Mouse (Mus musculus) gastrocnemius, adult 18-20 months (tissue): ENCODE results near the gene Ankrd31. TPM values are rescaled to one million over a fixed set of nuclear protein-coding genes. Genes with fewer than 3 reads are reported as not detected.
"Not testable (repeated sequence)": the region's sequence is repeated elsewhere in the genome, so short reads cannot be mapped to it uniquely, and the experiment has no call there.

Experiments used
- DNase-seq: peaks from one replicate; pipeline ENCODE4 v3.0.0; 2021; ENCODE audit warnings: low spot score
- long read RNA-seq, 2 experiments: library from polyadenylated mRNA; stranded (forward); transcript quantifications; one replicate each; pipeline ENCODE4 v2.0.0; 2021
- total RNA-seq, 2 experiments: library from RNA; stranded (reverse); gene quantifications; 2 replicates each; pipeline ENCODE4 v1.2.3; 2021

The Ankrd31 gene
- not detected for total RNA-seq
- long read RNA-seq, experiment 1 = 0 reads
- long read RNA-seq, experiment 2 = 0 reads

DNA sequence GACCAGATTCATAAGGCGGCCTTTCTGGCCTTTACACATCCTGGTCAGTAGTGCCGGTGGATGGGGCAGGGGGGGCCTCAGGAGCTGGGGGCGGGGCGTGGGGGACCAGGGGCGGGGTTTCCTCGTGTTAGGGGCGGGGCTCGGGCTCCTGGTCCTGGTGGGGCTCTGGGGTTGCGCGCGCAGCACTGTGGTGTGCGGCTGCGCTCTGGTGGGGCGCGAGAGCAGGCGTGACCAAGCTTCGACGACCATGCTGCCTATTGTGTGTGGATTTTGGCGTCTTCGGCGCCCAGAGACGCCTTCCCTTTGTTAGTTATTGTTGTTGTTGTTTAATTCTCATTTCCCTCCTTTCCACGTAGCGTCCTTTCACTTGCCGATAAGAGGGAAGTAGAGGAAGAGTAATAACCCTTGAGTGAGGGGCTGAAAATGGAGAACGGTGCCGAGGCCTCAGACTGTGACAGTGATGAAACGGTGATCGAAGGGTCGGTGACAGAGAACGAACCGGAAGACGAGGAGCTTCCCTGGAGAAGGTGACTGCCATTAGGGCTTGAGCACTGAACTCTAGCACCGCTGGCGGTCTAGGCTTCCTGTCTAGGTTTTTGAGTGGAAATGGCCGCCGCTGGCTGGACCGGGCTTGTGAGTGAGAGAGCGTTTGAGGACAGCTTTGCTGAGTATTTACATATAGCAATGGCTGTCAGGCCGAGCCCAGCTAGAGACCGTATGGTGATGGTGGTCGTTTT lies at the start of gene Ankrd31:
Gene Ankrd31, plus strand, starts transcription at position 164 of the 737 bp plus-strand sequence.
- DNase-seq = no peak

DNA sequence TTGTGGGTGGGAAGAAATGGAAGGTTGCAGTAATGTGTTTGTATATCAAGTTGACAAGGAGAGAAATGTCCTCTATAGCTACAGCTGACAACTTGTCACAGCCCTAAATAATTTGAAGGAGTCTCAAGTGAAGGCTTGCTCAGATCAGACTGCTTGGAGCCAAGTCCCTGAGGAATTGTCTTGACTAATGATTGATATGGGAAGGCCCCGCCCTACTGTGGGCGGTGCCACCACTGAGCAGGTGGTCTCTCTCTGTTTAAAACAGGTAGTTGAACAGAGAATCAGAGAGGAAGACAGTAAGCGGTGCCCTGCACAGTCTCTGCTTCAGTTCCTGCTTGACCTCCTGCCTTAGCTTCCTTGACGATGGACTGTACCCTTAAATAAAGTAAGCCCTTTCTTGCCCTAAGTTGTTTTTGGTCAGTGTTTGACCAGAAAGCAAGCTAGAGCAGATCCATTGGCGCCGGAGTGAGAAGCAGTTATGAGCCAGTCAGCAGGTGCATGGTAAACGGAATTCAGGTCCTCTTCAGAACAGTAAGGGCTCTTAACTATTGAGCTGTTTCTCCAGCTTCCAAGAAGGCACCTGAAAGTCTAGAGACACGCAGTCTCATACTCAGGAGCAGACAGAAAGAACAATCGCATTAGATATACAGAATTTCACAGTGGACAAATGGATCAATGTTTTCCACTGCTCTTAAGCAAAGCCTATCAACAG lies 45.3 kb upstream of the Ankrd31 start:
- DNase-seq = no peak

DNA sequence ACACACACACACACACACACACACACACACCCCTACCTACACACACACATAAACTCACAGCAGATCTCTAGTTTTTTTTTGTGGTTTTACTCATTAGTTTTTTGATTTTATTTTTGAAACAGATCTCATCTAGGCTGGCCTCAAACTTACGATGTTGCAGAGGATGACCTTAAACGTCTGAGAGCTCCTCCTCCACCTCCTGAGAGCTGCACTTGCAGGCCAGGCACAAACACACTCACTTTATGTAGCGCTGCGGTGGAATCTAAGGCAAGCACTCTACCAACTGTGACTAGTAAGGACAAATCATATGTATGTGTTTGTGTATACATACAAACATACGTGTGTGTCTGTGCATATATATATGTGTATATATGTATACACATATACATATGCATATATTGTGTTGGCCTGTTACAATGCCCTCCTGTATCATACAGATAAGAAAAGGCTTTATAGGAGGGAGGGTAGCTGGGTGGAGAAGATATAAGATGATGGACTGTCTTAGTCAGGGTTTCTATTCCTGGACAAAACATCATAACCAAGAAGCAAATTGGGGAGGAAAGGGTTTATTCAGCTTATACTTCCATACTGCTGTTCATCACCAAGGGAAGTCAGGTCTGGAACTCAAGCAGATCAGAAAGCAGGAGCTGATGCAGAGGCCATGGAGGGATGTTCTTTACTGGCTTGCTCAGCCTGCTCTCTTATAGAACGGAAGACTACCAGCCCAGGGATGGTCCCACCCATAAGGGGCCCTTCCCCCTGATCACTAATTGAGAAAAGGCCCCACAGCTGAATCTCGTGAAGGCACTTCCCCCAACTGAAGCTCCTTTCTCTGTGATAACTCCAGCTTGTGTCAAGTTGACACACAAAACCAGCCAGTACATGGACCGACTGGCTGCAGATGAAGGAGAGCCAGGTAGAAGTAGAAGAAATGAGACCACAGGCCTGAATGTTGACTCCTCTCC lies 38.5 kb upstream of the Ankrd31 start:
- DNase-seq = no peak

DNA sequence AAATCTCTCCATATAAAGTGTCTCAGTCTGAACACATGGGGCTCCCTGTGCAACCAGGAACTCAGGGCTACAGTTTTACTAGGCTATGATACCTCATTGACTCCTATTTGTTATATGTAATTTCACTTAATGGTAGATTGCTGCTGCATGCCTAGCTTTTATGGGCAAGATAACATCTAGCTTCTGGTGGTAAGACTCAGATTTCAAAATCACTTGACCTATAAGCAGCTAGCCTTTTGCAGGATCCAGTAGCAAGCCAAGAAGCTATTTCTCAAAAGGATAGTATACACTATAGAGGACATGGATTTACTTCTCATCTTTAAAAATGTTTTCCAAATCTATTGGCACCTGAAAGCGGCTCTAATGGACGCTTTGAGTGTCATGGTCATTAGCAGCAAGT lies 31.8 kb upstream of the Ankrd31 start:
- no peak for DNase-seq

DNA sequence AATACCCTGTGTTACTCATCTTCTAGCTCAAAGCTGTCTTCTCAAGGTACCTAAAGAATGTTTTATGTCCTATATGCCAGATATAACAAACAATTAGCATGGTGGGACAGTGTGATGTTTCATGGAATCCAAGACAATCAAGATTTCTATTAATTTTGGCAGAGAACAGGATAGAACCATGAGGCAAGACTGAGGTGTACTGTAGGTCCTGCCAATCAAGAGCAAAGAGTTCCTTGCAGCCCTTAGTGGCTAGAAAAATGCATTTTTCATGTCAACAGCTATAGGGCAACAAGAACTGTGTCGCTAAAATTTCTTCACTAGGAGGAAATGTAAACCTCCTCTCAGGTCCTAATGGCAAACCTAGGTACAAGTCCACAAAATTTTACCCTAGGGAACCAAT lies 30.3 kb upstream of the Ankrd31 start:
- DNase-seq = no peak

DNA sequence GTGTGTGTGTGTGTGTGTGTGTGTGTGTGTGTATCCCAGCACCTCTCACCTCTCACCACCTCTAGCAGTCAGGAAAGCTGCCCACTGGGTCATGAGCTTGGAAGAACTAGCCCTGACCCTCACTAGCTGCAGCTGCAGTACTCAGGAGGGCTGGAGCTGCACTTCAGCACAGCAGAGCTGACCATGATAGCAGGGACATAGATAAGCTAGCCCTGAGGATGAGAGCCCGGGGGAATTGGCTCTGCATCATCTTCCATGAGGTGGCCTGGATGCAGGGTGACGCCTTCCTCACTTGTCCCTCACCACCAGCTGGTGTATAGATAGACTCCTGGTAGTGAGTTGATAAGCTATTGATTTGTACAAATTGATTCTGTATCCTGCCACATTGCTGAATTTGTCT lies 28.1 kb upstream of the Ankrd31 start:
- DNase-seq = no peak

DNA sequence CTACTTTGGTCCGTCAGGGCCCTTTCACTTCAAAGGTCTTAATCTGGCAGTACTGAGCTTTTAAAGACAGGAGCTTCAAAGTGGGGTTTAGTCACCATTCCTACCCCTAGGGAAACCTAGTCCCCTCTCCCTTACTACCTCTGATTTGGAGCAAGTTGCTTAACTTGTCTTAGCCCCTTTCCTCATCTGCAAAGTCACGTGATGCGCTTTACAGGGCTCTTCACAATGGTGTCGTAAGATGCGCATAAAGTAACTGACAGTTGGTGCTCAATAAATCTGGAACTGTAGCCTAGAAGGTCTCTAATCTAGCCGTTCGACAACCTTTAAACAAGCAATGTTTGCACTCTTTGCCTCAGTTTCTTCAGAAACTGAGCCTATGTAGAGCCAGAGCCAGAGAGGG lies 19.8 kb upstream of the Ankrd31 start:
- no peak for DNase-seq

DNA sequence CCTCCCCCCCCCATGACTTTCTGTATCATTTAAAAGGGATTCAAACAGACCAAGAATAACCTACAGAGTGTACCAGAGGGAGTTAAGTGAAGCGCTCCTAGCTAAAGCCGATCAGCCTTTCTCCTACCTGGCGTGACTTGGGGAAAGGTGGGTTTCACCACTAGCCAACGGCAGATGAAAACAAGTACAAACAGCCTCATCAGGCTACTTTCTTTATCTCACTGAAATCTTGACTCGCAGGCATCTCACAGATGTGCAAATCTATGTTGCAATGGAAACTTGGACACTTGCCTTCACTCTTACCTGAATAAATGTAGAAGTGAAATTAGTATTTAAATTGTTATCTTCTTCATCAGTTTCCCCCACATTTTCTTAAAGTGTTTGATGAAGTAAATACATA lies 18.9 kb upstream of the Ankrd31 start:
- no peak for DNase-seq

DNA sequence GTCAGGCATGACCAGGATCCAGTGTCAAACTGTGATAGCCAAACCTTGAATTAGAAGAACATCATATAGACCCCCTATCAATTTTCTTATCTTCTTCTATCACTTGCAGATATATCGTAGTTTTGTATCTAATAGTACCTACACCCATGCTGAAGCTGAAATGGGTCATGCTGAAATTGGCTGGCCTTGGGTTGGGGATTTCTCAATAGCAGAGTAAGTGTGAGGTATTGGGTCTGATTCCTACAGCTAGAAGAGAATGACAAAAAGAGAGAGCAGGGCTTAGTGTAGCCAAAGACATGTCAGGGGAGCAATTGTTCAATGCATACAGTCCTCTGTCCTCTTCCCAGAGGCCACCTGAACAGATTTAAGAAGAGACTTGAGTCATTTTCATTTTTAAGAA lies 18.0 kb upstream of the Ankrd31 start:
- DNase-seq = no peak

DNA sequence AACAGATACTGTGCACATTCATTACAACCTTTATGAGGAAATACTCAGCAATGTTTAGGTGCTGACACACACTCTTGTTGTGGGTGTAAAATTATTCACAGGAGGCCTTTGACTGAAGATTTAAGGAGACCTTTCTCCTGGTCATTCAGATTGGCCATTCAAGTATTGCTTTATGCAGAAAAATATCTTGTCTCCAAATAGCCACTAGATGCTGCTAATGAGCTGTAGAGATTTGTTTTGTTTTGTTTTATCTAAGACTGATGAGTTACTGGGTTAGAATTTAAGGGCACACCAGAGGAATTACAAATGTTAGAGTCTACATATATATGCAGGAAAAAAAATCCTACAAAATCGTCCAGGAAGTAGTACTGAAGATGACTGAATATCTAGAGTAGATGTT lies 12.9 kb upstream of the Ankrd31 start:
- no peak for DNase-seq

DNA sequence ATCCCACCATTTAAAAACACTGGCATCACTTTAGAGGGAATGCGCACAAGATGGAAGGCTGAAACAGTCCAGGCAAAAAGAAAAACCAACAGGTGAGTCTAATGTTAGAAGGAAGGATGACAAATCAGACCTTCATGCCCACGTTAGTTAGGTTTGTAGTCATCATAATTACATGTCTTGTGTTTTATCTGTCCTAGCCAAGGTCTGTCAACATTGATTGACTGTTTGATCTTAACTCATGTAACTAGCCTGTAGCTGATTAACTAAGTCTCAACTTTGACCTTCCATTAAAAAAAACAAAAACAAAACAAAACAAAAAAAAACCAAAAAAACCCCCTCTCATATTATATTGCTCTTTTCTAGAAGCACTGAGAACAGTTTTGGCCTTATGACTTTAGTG lies 7.9 kb upstream of the Ankrd31 start:
- no peak for DNase-seq

DNA sequence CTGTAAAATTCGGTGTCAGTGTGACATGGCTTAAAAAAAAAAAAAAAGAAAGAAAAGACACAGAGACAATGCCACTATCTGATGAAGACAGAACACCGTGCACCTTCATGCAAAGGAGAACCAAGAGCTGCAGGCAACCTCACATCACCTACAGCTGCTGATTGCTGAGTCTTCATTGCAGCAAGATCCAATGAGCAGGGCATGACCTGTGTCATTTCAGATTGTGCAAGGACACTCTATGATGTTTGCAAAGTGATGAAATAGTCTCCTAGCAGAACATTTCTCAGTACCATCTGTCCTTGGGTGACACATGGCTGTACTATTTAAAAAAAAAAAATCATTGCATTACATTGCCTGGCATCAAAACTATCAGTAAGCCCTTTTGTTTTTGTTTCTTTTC lies 5.2 kb upstream of the Ankrd31 start:
- DNase-seq = no peak

DNA sequence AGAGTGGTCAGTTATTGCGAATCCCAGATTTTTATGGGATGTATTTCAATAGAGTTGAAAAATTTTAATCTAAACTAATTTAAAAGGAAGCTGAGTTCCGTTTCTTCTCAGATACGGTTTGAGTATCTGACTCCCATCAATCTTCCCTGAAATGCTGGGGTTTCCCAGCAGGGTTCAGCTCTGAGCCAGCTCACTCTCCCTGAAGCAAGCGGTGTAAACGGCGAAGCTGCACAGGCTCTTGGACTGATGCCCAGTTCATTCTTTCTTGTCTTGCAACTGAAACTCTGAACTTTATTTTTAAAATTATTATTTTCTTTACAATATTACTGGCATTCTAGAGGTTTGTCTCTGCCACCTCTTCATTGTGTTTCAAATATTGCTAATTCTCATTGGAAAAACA lies 2.0 kb upstream of the Ankrd31 start:
- DNase-seq = no peak

DNA sequence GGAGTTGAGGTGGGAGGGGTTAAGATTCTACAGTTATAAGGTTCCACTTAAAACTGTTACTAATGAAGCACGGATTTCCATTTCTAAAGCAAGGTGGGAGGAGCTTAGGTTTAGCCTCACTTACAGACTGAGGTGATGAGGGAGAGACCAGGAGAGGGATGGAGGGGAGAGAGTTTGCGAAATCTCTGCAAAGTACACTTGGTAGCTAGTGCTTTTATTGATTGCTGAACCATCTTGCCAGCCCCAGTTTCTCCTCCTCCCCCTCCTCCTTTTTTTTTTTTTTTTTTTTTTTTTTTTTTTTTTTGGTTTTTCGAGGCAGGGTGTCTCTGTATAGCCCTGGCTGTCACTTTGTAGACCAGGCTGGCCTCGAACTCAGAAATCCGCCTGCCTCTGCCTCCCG lies 1.8 kb downstream of the Ankrd31 start:
- DNase-seq = no peak

DNA sequence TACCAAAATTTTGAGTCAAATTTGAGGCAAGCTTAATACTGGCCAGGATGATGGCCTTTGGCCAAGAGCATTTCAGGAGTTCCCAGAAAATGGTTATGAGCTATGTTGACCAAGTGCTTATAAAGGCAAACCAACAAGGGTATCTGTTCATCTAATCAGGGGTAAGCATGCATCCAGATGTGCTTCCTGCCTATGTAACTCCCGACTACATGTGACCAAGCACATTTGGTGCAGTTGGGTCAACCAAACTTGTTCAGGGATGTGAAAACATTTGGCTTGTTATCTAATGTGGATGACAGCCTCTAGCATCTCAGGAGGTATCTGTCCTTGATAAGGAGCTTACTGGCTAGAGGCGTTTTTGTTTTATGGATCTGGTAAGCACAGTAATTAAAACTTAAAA lies 12.8 kb downstream of the Ankrd31 start:
- DNase-seq = no peak

DNA sequence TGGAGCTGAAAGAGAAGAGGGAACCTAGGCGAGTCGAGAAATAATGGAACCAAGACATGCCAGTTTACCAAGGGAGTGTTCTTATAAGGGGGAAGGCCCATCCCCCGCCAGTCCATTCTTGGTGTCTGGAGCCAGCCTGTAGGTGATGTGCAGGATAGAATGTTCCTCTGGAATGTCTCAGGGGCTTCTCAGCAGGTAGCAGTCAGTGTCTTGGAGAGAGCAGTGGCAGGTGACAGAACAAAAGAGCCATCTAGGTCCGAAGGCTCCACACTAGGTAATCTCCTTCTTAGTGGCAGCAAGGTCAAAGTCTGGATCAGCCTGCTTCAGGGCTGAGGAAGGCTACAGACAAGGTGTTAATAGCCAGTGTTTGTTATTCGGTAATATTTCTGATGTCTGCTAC lies 38.0 kb downstream of the Ankrd31 start:
- not testable (repeated sequence) for DNase-seq

DNA sequence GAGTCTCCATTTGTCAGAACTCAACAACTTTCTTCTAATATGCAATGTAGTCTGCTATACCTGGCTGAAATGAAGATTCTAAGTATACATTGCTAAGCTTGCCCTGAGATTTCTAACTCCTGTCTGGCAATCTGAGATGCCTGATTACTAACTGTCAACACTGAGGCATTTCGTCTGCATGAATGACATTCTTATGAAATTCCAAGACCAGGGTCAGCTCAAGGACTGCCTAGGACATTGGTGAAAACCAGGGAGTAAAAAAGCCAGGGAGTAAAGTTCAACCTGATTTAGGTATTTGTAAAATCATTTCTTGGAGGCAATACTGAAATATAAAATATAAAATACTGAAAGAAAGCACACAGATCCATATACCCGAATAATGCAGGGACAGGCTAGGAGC lies 45.4 kb downstream of the Ankrd31 start:
- DNase-seq = no peak

DNA sequence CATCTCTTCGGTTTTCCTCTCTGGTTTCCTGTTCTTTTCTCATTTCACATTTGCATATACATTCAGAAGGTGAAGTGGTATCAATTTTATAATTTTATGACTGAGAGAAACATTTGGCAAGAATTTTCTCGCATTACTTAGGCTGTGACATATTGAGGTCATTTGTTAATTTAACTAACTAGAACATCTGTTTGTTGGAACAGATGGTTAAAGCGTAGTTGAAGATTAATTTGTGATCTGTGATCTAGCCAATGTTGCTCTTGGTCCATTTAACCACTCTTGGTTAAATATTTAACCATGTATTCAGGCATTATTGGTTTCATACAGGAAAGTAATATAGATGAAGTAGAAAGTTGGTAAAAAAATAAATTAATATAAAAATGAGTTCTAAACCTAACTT lies 47.2 kb downstream of the Ankrd31 start:
- DNase-seq = no peak

DNA sequence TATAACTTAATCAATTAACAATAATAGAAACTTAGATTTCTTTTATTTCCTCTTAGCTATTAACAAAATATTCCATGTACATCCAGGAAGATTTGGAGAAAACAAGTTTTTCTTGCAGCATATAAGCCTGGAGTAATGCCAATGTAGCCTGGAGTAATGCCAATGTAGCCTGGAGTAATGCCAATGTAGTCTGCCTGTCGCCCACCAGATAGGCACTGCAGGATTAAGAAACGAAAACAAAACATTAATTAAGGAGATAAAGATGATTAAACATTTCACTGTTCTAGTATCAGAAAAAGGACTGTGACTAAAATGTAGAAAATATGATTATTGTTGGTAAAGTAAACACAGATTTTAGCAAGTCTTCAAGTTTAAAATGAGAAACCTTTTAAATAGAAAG lies 49.4 kb downstream of the Ankrd31 start:
- DNase-seq = no peak

DNA sequence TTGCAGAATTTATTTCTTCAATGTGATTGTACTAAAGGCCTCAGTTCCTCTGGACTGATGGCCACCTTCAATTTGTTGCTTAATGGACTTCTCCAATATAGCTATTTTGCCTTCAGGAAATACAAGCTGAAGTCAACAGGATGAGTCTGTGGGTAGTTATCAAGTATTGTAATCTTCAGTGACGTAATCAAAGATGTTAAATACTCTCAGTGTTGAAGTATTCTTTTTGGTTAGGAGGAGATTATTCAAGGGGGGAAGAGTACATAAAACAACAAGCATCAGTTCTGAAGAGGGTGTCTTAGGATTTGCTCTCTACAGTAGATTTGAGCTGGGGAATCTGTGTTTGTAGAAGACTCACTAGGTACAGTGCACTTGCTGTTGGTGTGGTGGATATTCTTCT lies 101.7 kb downstream of the Ankrd31 start:
- no peak for DNase-seq

DNA sequence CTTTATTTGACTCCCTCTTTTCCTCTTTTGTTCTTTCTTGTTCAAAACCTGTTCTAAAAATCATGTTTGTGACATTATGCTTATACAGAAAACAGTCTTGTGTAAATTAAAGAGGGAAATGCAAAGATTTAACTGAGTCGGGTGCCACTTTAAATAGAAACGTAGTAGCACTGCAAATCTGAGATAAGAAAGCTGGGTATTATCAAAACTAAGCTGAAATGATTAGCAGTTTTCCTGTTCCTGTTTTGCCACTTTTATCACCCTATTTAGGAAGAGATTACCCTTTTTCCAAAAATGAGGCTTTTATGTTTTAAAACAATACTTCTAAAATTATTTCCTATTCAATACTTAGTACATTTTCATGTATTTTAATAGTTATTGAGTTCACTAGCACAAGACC lies 104.1 kb downstream of the Ankrd31 start:
- DNase-seq = no peak

DNA sequence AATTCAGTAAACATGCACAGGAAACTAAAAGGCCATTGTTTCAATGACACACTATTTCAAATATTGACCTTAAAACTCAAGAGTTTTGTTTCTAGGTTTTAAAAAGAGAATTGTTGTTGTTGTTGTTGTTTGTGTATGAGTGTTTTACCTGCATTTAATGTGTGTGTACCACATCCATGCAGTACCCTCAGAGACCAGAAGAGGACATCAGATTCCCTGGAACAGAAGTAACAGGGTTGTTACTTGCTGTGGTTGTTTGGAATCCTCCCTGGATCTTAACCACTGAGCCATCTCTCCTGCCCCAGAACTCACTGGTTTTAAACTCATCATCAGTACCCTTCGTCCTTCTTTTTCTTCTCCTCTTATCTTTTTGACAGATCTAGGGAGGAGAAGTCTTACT lies 105.2 kb downstream of the Ankrd31 start:
- DNase-seq = no peak
